Mouse (Mus musculus) embryonic fibroblast, embryonic 13.5 days (primary cell): ENCODE results near the gene Scarb1.

ENCODE experiments used
- CTCF ChIP-seq: IDR thresholded peaks from 2 replicates; pipeline ENCODE4 v1.5.1; 2011; ENCODE audit warnings: mild to moderate bottlenecking, control low read depth, low read length, moderate library complexity, borderline replicate concordance; ENCODE audit not compliant: insufficient read depth
- POLR2A ChIP-seq: IDR thresholded peaks from 2 replicates; pipeline ENCODE4 v1.6.1; 2011; ENCODE audit warnings: low read depth, mild to moderate bottlenecking, control low read depth, low read length, moderate library complexity

- no peak for TF ChIP-seq CTCF
- TF ChIP-seq POLR2A = no peak
Measured at GRCm38 (mm10) chr5:125303055-125303454, 37.8 kb downstream of the Scarb1 start.
